Mouse (Mus musculus): ENCODE measurements around the gene Schip1.

Gene Schip1

DNA sequence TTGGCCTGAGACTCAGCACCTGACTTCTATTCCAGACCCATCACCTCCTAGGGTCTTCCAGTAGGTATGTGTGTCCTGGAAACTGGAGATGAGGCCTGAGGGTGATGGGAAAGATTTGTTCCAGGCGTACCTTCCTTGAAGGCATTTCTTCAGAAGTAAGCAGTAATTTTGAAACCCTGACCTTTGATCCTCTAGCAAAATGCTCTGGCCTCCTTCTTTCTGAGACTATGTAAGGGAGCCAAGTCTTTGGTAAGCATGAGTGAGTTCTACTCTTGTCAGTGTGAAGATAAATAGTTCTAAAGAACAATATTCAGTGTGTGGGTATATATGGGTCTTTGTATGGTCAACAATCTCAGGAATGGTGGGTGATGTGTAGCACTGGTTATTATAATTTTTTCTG lies 65.8 kb downstream of the Schip1 start:
- DNase-seq, result no peak

DNA sequence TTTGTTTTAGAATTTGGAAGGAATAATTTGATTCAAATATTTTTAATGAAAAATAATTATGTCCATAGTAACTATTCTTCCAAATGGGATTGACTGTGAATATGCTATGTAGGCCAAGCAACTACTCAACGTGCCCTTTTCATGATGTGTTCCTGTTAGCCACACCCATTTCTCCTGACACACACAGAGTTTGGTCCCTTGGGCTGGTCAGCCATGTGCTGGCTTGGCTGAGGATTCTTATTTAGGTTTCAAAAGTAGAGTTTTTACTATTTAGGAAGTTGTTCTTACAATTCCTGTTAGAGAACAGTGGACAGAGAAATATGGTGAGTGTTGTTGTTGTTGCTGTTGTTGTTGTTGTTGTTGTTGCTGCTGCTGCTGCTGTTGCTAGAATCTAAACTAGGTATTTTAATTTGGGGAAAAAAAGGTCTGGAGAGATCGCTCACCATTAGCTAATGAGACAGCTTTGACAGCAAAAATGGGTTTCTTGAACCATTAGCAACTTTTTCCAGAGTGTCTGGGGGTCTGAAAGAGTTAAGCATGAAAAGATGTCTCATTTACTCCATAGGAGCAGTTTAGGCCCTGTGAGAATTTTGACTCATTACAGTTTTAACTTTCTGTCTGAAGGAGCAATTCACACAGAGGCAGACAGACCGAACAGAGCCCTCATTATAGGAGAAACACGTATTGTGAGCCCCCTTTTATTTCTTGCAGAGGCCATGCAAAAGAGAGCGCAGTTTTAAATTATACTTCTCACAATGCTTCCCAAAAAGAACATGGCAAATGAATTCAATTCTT lies 74.4 kb downstream of the Schip1 start:
- no peak for DNase-seq

DNA sequence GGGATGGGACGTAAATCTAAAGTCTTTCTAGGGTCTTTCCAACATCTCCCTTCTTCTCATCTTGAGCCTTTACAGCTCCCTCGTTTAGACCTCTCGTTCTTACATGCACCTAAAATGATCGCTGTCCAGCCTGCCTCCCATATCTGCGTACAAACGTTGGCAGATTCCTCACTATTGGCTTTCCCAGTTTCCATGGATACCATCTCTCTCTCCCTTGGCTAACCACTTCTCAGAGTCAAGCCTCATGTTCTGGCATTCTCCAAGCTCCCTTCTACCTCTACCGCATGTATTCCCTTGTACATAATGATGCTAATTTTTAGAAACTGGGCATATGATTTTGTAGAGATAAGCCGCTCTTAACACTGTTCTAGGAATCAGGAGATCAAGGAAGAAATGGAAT lies 86.1 kb downstream of the Schip1 start:
- no peak for DNase-seq

DNA sequence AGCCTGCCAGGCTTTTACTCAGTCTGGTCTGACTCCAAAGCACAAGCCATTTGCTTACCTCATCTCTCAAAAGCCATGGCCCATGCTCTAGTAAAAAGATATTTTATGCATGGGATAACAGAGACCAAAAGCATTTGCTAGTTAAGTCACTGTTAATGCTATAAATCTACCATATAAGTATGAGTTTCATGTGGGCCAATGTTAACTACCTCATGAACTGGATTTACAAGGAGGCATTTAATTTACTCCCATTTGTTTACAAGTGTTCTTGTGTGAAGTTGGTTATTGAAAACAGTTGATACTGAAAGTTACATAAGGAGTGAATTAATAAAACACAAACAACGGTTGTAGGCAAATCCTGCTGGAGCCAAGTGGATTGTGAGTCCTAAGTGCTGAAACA lies 95.6 kb downstream of the Schip1 start:
- DNase-seq, result no peak

DNA sequence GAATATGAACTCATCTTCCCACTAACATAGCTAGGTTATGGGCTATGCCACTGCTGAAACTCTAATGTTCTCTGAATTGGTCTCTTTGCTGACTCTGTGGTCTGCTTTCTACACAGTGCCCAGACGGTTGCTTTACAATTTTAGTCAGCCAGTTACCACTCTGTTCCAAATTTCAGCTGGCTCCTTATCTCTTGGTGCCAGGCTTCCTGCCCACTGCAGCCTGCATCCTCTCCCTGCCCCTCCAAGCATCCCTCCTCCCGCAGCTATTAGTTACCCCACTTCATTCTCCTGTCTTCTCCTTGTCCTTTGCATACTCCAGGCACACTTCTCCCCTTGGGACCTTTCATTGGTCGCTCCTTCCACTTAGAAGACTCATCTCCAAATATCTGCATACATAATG lies 96.2 kb downstream of the Schip1 start:
- no peak for DNase-seq

DNA sequence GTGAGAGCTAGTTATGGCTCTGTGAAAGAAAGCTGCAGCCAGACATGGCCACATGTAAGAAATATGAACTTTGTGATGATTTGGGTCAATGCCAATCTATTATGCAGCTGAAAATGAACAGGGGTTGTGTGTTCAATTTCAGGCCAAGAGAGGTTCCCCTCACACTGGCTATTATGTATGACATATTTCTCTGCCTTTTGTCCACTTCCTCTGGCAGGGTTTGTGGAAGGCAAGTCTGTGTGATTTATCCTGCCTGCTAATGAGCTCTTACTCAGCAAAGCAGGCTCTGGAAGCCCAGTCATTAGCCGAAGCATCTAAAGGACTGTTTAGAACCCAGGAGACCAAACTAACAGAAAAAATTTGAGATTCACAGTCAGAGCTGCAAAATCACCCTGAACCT lies 113.6 kb downstream of the Schip1 start:
- no peak for DNase-seq

DNA sequence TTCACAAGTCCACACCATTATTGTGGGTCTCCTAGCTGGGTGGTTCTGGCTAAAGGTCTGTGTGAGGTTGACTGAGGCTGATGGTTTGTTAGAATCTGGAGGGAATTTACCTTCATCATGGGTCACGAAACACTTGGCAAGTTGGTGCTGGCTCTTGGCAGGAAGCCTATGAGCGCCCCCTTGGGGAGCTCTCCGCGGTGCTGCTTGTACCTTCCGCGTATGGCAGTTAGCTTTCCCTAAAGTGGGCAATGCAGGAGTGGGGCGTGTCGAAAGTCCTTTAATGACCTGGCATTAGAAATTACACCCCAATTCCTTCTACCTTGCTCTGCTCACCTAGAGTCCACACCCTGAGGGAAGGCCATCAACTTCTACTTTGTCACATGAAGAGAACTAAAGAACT lies 122.9 kb downstream of the Schip1 start:
- peak in 1 of 2 experiments; percentile 13 for DNase-seq

DNA sequence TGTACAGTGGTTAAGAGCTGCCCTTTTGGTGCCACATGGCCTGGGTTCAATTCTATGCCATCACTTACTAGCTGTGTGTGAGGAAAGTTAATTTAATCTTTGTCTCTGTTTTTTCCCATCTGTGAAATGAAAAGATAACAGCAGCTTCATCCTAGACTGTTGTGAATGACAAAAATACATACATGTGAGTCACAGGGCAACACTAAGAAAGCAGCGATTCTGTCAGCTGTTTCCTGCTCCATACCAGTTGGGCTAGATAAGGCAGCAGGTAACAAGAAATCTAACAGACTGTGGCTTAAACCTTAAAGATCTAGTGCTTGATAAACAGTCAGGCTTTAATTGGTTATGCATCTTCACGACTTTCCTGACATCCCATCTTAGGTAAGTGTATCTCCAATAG lies 124.5 kb downstream of the Schip1 start:
- DNase-seq, result no peak

DNA sequence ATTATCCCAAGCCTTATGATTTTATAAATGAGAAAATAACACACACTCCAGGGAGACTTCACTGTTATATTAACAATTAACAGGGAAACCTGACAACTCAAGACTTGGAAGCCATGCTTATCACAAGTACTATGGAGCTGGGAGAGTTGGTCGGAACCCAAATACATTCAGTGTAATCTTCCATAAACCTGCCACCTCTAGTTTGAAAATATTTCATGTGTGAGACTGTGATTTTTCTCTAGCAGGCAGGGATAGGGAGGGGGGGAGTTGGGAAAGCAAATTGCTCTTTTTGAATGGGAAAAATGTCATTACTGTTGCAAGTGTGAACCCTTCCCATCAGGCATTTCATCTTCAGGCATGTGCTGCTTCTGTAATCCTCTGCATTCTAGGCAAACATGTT lies 132.3 kb downstream of the Schip1 start:
- no peak for DNase-seq

DNA sequence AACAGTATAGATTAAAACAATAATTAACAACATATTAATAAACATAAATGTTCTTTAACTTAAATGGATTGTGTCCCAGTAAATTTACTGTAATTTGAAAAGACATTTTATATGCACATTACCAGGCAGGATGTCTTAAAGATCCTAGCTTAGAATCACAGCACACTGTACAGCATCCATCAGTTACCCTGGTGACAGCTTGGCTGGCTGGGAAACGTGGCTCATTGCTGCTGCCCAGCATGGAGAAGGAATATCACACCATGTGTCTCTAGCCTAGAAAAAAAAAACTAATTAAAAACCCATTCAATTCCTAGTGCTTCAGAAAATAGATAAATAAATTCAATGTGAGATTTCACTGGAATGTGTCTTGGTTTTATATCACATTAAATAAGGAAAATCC lies 136.6 kb downstream of the Schip1 start:
- peak in 1 of 2 experiments; percentile 13 for DNase-seq

DNA sequence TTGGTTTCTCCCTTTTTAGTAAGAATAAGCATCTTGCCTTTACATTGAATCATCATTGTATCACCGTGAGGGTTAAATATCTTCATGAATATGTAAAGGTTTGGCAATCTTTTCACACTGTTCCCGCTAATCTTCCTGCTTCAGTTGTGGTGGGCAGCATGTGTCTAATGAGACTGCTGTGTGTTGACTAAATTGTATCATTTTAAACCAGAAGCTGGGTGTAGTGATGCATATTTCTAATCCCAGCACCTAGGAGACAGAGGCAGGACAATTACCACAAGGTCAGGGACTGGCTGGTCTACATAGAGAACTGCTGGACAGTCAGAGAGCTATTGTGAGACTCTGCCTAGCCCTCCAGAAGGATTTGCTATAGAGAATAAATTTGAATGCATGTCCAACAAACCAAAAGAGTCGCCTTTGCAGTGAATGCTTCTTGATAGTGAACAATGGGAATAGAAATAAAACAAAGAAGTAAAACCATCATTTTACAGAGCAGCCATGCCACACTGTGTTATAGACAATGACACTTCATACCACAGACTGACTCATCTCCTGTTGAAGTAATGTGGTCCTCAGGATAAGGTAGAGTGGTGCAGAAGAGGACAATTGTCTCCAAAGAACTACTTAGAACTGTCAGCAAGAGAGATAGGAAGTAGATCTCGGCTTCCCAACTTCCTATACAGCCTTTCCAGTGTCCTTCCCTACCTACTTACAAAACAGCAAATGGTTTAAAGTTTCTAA lies 137.7 kb downstream of the Schip1 start:
- no peak for DNase-seq

DNA sequence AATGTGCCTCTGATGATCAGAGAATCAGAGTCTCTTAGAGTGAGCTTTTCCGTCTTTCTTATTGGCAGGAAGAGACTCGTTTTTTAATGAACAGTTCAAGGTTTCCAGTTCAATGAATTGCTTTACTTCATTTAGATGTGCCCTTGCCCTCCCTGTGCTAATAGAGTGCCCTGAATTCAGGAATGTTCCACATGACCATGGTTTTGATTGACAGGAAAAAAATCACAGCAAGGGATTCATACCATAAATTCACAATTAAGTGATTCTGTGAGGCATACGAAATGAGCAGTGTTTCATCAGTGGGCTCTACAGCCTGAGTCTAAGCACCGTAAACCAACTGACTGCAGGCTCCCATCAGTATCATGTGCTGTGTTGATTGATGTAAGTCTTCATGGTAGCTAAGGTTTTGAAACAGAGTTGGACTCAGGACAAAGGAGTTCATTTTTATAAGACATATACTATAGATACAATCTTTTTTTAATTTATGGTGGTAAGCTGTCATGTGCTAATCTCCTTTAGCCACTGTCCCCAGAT lies 139.4 kb downstream of the Schip1 start:
- DNase-seq, result no peak

DNA sequence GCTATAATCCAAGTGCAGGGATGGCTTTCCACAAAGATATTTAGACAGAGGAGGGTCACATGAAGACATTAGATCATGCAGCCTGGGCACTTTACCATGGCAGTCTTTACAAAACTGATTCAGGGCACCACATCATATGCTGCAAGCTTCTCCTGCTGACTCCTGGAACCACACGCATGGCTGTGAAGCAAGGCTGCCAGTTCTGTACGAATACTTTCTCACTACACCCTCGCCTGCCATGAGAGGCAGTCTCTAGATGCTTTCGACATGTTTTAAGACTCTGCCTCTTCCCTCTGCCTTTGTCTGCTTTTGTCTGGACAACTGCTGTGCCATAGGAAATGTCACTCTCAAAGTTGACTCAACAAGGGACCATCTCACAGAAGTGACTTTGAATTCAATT lies 145.8 kb downstream of the Schip1 start:
- DNase-seq, result no peak

DNA sequence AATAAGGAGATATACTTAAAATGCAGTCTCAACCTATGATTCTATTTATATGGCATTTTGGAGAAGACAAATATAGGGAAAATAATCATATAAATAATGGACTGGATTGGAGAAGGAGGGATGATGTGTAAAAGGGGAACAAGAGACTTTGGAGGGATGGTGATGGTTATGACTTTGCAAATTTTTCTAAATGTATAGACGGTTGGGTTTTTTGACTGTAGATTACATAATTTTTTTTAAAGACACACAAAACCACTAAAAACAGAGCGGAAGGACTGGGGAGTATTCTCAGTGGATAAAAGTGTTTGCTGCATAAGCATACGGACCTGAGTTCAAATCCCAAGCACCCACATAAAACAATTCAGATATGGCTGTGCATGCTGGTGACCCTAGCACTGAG lies 156.8 kb downstream of the Schip1 start:
- DNase-seq, result no peak

DNA sequence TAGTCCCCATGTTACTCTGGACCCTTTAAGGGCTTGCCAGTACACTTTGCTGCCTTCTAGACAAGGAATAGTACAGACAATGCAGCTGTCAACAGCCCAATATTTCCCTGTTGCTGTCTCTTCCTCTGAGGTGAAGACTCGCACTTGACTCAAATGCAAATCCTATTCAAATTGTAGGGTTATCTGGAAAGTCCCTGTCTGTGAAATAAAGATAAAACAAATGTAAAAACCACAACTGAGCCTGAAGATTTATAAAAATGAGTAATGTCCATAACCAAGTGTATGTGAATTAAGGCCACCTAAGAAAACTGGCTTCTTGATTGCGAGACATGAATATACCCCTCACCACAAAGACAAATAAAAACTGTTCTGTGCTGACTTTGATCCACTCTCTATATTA lies 175.3 kb downstream of the Schip1 start:
- no peak for DNase-seq

DNA sequence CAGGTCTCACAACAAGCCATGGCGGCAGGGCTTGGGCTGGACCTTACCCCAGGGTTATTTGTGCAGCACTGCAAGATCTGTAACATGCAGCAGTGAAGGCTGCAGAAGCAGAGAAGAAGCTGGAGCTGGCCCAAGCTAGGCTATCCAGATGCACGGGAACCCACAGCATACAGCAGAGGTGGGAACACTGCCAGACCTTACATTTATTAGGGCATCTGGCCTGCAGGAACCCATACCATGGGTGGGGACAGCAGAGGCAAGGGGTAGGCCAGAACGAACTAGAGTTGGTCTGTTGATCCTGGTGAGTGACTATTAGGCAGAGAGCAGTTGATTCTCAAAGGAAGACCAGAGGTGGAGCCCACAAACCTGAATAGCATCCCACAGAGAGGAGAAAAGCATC lies 178.6 kb downstream of the Schip1 start:
- DNase-seq, result no peak

DNA sequence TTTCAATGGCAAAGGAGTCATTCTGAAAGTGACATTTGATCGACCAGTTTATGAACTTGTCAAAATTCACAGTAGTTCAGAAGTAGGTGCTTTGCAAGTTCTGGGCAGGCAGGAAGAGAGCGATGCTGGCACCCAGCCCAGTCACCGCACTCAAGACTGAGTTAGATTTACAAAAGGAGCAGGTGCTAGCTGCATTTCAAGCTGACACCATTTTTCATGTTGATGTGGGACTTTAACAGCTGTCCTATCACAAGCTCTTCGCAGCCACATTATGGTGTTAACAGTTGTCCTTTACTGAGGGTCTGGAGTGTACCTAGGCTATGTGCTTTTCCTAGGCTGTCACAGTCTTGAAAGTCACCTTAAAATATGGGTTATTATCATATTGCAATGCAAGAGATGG lies 181.6 kb downstream of the Schip1 start:
- DNase-seq, result peak in 1 of 2 experiments; percentile 15

DNA sequence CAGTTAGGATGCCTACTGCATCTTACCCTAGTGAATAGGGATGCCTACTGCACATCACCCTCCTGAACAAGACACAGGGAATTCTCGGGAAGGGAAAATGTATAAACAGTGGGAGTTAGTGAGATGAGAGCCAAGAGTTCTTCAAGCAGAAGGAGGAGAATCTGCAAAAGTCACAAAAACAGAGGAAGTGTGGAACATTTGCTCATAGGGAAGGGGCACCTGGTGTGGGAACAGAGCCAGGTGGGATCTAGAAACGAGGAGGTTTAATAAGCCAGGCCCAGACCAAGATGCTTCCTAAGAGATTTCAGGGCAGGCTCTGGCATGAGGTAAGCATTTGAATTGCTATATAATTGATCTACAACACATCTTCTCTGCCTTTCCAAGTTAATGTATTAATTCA lies 186.0 kb downstream of the Schip1 start:
- DNase-seq, result no peak

DNA sequence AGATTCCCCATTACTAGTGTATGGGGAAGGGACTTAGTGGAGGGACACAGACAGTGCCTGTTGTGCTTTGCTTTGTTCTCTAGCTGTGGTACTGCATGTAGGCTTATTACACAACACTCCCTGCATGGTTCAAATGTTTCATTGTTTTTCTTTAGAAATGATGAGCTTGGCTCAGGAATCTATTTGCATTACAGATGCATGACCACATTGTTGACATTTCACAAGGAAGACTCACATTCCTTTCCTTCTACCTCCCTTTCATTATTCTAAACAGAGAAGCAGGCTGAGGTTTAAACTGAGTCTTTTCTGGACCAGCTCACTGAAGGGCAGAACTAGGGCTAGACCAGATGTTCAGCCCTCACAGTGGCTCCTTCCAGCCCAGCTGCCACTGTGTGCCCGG lies 187.7 kb downstream of the Schip1 start:
- no peak for DNase-seq

DNA sequence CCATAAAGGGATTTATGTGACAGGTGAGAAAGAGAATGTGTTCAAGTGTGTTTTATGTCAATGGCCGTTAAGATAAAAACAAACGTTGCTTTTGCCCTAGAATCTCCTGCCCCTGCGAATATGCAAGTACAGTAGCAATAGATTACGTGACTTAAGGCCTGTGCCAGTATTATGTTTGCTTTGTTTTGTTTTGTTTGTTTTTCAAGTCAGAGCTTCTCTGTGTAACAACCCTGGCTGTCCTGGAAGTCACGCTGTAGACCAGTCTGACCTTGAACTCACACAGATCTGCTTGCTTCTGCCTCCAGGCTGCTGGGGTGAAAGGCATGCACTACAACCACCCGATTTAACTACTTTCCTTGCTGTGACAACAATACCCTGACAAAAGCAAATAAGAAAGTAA lies 197.7 kb downstream of the Schip1 start:
- no peak for DNase-seq

DNA sequence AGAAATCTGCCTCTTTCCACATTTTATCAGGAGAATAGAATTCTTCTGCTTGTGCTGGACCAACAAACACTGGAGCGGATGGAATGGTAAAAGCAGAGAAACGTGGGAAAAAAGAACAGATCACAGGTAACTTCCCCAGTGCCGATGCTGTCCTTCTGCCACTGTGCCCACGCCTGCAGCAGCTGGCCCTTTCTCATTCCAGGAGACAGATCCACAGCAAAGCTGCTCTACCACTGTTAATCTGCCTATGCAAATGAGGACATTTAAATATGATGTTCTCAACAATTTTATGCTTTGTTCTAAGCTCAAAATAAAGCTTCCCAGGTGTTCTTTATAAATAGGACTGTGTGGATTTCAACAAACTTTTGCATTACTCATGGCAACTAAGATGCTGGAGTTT lies 203.3 kb downstream of the Schip1 start:
- DNase-seq, result no peak

DNA sequence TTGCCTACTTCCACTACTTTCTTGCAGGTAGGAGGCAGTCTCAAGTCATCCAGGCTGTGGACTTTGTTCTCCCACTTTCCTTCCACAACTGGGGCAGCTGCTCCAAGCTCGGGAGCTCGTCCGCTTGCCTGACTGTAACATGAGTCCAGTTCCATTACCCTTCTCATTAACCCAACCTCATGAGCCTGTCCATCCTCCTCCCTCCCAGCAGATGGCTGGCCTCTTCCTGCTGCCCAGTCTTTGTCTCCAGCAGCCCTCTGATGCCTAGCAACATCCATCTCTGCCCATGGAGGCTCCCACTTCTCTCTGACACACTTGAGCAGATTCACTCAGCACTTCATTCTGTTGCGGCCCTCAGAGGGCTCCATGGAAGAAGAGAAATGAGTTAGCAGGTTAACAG lies 204.6 kb downstream of the Schip1 start:
- no peak for DNase-seq

DNA sequence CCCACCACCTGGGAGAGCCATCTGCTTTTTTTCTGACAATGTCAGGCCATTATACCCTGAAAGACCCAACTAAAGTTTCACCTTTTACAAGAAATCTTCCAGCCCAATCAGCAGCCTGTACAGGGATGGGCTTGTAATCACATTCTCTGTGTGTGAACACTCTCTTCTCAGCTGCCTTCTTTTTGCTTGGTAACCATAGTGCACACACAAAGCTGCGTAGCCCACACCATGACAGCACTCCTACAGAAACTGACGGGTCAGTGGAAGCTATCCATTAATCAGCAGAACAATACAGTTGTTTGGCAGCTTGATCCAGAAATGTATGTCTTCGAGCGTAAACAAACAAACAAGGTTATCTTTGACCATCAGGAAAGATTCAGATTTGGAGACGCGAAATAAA lies 205.6 kb downstream of the Schip1 start:
- DNase-seq, result no peak

DNA sequence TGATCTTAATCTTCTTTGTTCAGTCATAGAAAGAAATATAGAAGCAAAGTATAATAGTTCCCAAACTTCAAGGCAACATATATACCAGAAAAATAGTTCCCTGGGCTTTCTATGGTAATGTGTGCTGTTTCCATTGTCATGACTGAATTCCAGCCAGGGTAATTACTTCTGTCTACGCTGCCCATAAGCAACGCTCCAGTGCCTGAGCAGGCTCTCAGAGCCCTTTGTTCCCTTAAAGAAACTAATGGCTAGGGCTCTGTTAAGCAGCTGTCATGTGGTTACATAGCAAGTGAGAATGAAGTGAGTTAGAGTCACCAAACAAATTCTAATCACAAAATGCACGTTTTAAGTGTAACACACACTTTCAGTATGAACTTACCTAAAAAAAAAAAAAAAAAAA lies 206.9 kb downstream of the Schip1 start:
- DNase-seq, result no peak
